Mouse (Mus musculus) E14TG2a.4 (cell line): ENCODE data around the gene Fam198b.
A peak's percentile ranks its signal among the peaks of the same experiment; 100 is the strongest.

Source experiments
- CTCF ChIP-seq: conservative IDR thresholded peaks from 2 replicates; pipeline ENCODE4 v1.5.1; 2014; ENCODE audit warnings: low read length
- NANOG ChIP-seq: IDR thresholded peaks from 2 replicates; pipeline ENCODE4 v1.6.1; 2014; ENCODE audit warnings: borderline replicate concordance, low read length, mixed read lengths
- POU5F1 ChIP-seq: IDR thresholded peaks from 2 replicates; pipeline ENCODE4 v1.6.1; 2014; ENCODE audit warnings: low read length, borderline replicate concordance

- TF ChIP-seq CTCF, result no peak
- peak; percentile 11; the same call in 1 of the 2 replicates for TF ChIP-seq NANOG
- no peak for TF ChIP-seq POU5F1
These were observed 83.0 kb downstream of the Fam198b start for GRCm38 (mm10) chr3:79967346-79967745.
